Mouse (Mus musculus) midbrain, postnatal 0 days (tissue): ENCODE results near the gene Prr23a1. TPM values are rescaled to one million over a fixed set of nuclear protein-coding genes. Genes with fewer than 3 reads are reported as not detected.

ENCODE experiments used
- ATAC-seq: fragments of 200-750 bp; cut with Nextera tagmentation; 2 replicates; pipeline ENCODE4 v1.8.0; 2017; ENCODE audit warnings: moderate number of reproducible peaks, mild to moderate bottlenecking, moderate TSS enrichment, moderate library complexity; ENCODE audit not compliant: low FRiP score
- DNase-seq: peaks from one replicate; pipeline ENCODE4 v3.0.0-alpha.2; 2015; ENCODE audit warnings: low spot score
- H3K27ac ChIP-seq: fragments of 300-500 bp; sonication (generic); 2 replicates; pipeline ENCODE4 v1.5.1; 2014; ENCODE audit warnings: low read depth, mild to moderate bottlenecking, low read length, mixed read lengths
- H3K27me3 ChIP-seq: fragments of 300-500 bp; sonication (generic); 2 replicates; pipeline ENCODE4 v1.6.1; 2014; ENCODE audit warnings: low read length, control low read depth, mixed read lengths; ENCODE audit not compliant: insufficient read depth
- H3K36me3 ChIP-seq: fragments of 300-500 bp; sonication (generic); 2 replicates; pipeline ENCODE4 v1.6.1; 2014; ENCODE audit warnings: low read length, control low read depth, mixed read lengths; ENCODE audit not compliant: insufficient read depth
- H3K4me1 ChIP-seq: fragments of 300-500 bp; sonication (generic); 2 replicates; pipeline ENCODE4 v1.6.1; 2014; ENCODE audit warnings: mild to moderate bottlenecking, control low read depth, antibody characterized with exemption, low read length, mixed read lengths; ENCODE audit not compliant: insufficient read depth
- H3K4me2 ChIP-seq: fragments of 300-500 bp; sonication (generic); 2 replicates; pipeline ENCODE4 v1.6.1; 2014; ENCODE audit warnings: low read depth, mild to moderate bottlenecking, low read length, mixed read lengths; ENCODE audit not compliant: poor library complexity, severe bottlenecking
- H3K4me3 ChIP-seq: fragments of 300-500 bp; sonication (generic); 2 replicates; pipeline ENCODE4 v1.5.1; 2014; ENCODE audit warnings: low read depth, mild to moderate bottlenecking, low read length, moderate library complexity
- H3K9ac ChIP-seq: fragments of 300-500 bp; sonication (generic); replicated peaks from 2 replicates; pipeline ENCODE4 v1.6.1; 2014; ENCODE audit warnings: mild to moderate bottlenecking, low read length, moderate library complexity, mixed read lengths; ENCODE audit not compliant: poor library complexity, severe bottlenecking
- H3K9me3 ChIP-seq: fragments of 300-500 bp; sonication (generic); 2 replicates; pipeline ENCODE4 v1.6.1; 2016; ENCODE audit warnings: low read length, control low read depth
- CTCF ChIP-seq: IDR thresholded peaks from 2 replicates; pipeline ENCODE4 v1.5.1; 2016; ENCODE audit warnings: antibody characterized with exemption, mild to moderate bottlenecking
- WGBS: fragments of 180-500 bp; shearing (Covaris S2); extraction: QIAGEN DNeasy Blood & Tissue Kit; methylation state at CpG from one replicate; pipeline ENCODE4 v1.1.7; 2014; 5-methylcytosine and 5-hydroxymethylcytosine counted together
- polyA plus RNA-seq: library from polyadenylated mRNA; unstranded; fragments of >200 nt; fragmentation: Nextera tagmentation; extraction: Ambion mirVana; gene quantifications from 2 replicates; pipeline ENCODE4 v1.2.1, GENCODE M21; 2015
- total RNA-seq: library from RNA; depleted of rRNA; stranded (reverse); fragments of >200 nt; gene quantifications from 2 replicates; pipeline ENCODE4 v1.2.3, GENCODE M21; 2014

Gene Prr23a1
- total and polyA plus RNA-seq, 2 experiments from 2014 or later, result not detected

GRCm38 (mm10) chr9:98821067-98821466 is 21.2 kb upstream of the Prr23a1 start:
- no peaks in the 10 kb centered on the region for H3K4me1 ChIP-seq
- H3K4me3 ChIP-seq, result no peak overlapping the region
- H3K27ac ChIP-seq, result no peak overlapping the region
- DNase-seq (no peak), ATAC-seq (no peak)
- no peak for TF ChIP-seq CTCF
- H3K36me3 ChIP-seq, result no peaks in the 10 kb centered on the region
- H3K27me3 ChIP-seq, result no peaks in the 10 kb centered on the region
- H3K9me3 ChIP-seq, result peaks cover 7% of the 10 kb centered on the region; the same call in 1 of the 2 replicates
- H3K4me2 ChIP-seq, result no peak overlapping the region
- H3K9ac ChIP-seq, result no peak overlapping the region

GRCm38 (mm10) chr9:98823805-98824204 is 18.5 kb upstream of the Prr23a1 start:
- ATAC-seq, result no peak
- H3K27me3 ChIP-seq, result no peaks in the 10 kb centered on the region
- H3K4me2 ChIP-seq, result no peak overlapping the region
- H3K4me1 ChIP-seq, result no peaks in the 10 kb centered on the region
- H3K27ac ChIP-seq, result no peak overlapping the region
- H3K9me3 ChIP-seq, result peaks cover 7% of the 10 kb centered on the region; the same call in 1 of the 2 replicates
- 93% methylated on average over 7 of the region's 7 CpGs for WGBS
- DNase-seq, result no peak
- no peaks in the 10 kb centered on the region for H3K36me3 ChIP-seq
- H3K4me3 ChIP-seq, result no peak overlapping the region
- no peak for TF ChIP-seq CTCF
- no peak overlapping the region for H3K9ac ChIP-seq

- Histone ChIP-seq H3K36me3 (no peaks in the 10 kb centered on the region), H3K9ac (no peak overlapping the region), H3K9me3 (no peaks in the 10 kb centered on the region), H3K4me2 (no peak overlapping the region), H3K4me1 (no peaks in the 10 kb centered on the region), H3K27ac (no peak overlapping the region), H3K27me3 (no peaks in the 10 kb centered on the region), H3K4me3 (no peak overlapping the region)
- 63% methylated on average over 5 of the region's 5 CpGs for whole genome bisulfite sequencing
- no peak for ATAC-seq
- no peak for TF ChIP-seq CTCF
- DNase-seq, result no peak
Measured at GRCm38 (mm10) chr9:98829508-98829907, 12.8 kb upstream of the Prr23a1 start.

GRCm38 (mm10) chr9:98837537-98838074 is 4.7 kb upstream of the Prr23a1 start:
- H3K36me3 ChIP-seq, result no peaks in the 10 kb centered on the region
- no peak overlapping the region for H3K4me3 ChIP-seq
- no peaks in the 10 kb centered on the region for H3K27me3 ChIP-seq
- H3K9me3 ChIP-seq, result peaks cover 8% of the 10 kb centered on the region; the same call in 1 of the 2 replicates
- TF ChIP-seq CTCF, result no peak
- H3K9ac ChIP-seq, result no peak overlapping the region
- ATAC-seq (no peak), DNase-seq (no peak)
- WGBS, result 81% methylated on average over 7 of the region's 7 CpGs
- H3K4me2 ChIP-seq, result no peak overlapping the region
- H3K4me1 ChIP-seq, result no peaks in the 10 kb centered on the region
- H3K27ac ChIP-seq, result no peak overlapping the region

GRCm38 (mm10) chr9:98856210-98856609 is 13.9 kb downstream of the Prr23a1 start, which contains the start of gene Prr23a2:
TSS of gene Prr23a2 (plus strand) at chr9:98856494.
- Histone ChIP-seq H3K27ac (no peak within 1 kb of the TSS), H3K4me2 (no peak within 1 kb of the TSS), H3K36me3 (no peaks in the 10 kb centered on the region), H3K9me3 (no peaks in the 10 kb centered on the region), H3K4me3 (no peak within 1 kb of the TSS), H3K9ac (no peak within 1 kb of the TSS), H3K27me3 (no peaks in the 10 kb centered on the region), H3K4me1 (no peaks in the 10 kb centered on the region)
- no peak for TF ChIP-seq CTCF
- WGBS, result 79% methylated on average over 18 of the region's 18 CpGs
- no peak for ATAC-seq
- no peak for DNase-seq

- no peaks in the 10 kb centered on the region for H3K9me3 ChIP-seq
- H3K27ac ChIP-seq, result no peak overlapping the region
- no peaks in the 10 kb centered on the region for H3K4me1 ChIP-seq
- TF ChIP-seq CTCF, result peak; percentile 30; the same call in 1 of the 2 replicates
- no peak overlapping the region for H3K9ac ChIP-seq
- no peak overlapping the region for H3K4me2 ChIP-seq
- no peaks in the 10 kb centered on the region for H3K36me3 ChIP-seq
- DNase-seq (no peak), ATAC-seq (no peak)
- H3K4me3 ChIP-seq, result no peak overlapping the region
- no peaks in the 10 kb centered on the region for H3K27me3 ChIP-seq
- WGBS, result 79% methylated on average over 3 of the region's 3 CpGs
Measured at GRCm38 (mm10) chr9:98863463-98863862, 21.2 kb downstream of the Prr23a1 start.
